In the genomic region with DNA sequence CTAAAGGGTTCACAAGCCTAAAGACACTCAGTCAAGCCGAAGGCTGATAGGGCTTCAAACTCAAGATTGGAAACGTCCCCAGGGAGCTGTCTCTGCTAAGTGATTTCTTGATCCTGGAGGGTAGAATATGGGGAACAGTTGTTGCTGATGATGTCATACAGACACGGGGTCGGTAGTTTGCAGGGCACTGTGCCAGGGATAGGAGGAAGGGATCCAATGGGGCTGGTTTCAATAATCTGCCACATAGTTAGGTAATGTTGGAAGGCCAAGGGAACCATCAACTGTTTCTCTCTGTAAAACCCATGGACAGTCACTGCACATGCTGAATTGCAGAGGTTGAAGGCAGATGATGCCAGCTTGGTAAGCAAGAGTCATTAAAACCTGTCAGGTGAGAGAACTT, we compare ENCODE assay signal across 14 mouse cellular contexts.
DNase-seq lines count a peak whose midpoint lies in the region; ATAC-seq and TF ChIP-seq lines count a peak whose summit lies in the region.
"Had no signal": no experiment of that assay in that cellular context is flagged by ENCODE, and none has a peak within 500 bp of the region (broad histone marks: within the 10 kb centered on the region; RNA-seq: fewer than 3 reads in every experiment).

No protein-coding gene starts in this region.

- no peak for DNase-seq in heart, adult 2 months
- no peak for DNase-seq in heart, embryonic 10.5 days (ENCODE audit: low spot score)
- no peak for DNase-seq in kidney, adult 11 months
- DNase-seq in lung, postnatal 10 days, result peak; percentile 29
- DNase-seq in lung, postnatal 36 days, result no peak
- DNase-seq in stomach, postnatal 0 days (ENCODE audit: low spot score), result no peak
- DNase-seq in embryo, embryonic 10 days (ENCODE audit: low spot score), result no peak
- DNase-seq: adrenal gland, postnatal 14 days; gastrocnemius, postnatal 36 days; layer of hippocampus, postnatal 36 days; right cerebral cortex, adult 18-20 months had no signal

- no peak for ATAC-seq in kidney, embryonic 15.5 days (replicated peaks; ENCODE audit: low FRiP score)
- ATAC-seq in stomach, postnatal 0 days (ENCODE audit: low FRiP score, low TSS enrichment), result no peak

- no peaks in the 10 kb centered on the region for H3K9me3 ChIP-seq in heart, embryonic 10.5 days
- no peaks in the 10 kb centered on the region for H3K9me3 ChIP-seq in kidney, embryonic 15.5 days (replicated peaks)
- no peaks in the 10 kb centered on the region for H3K9me3 ChIP-seq in stomach, postnatal 0 days (ENCODE audit: control insufficient read depth, low read length)
- H3K9me3 ChIP-seq: forebrain, embryonic 10.5 days; limb, embryonic 15.5 days had no signal

- WGBS in heart, adult 2 months, result 37% methylated on average over 4 of the region's 4 CpGs
- WGBS in heart, embryonic 10.5 days, result 72% methylated on average over 4 of the region's 4 CpGs
- WGBS in kidney, embryonic 15.5 days, result 74% methylated on average over 4 of the region's 4 CpGs
- 56% methylated on average over 4 of the region's 4 CpGs for WGBS in stomach, postnatal 0 days

- H3K79me2 ChIP-seq in heart, adult 2 months (replicated peaks; ENCODE audit: control insufficient read depth, insufficient read depth, low read length), result peaks cover 2% of the 10 kb centered on the region; the same call in 1 of the 2 replicates

- H3K9ac ChIP-seq in heart, adult 2 months (ENCODE audit: low read depth, low read length), result no peak overlapping the region
- H3K9ac ChIP-seq in kidney, embryonic 15.5 days, result no peak overlapping the region
- no peak overlapping the region for H3K9ac ChIP-seq in stomach, postnatal 0 days (ENCODE audit: low read length)
- H3K9ac ChIP-seq: limb, embryonic 15.5 days had no signal

- no peak for TF ChIP-seq EP300 in heart, adult 2 months (IDR thresholded peaks at IDR 0.05; ENCODE audit: insufficient read depth, low read depth, low read length)
- TF ChIP-seq EP300 in stomach, postnatal 0 days (optimal IDR thresholded peaks at IDR 0.05), result no peak

- TF ChIP-seq CTCF in heart, adult 2 months (IDR thresholded peaks at IDR 0.05), result no peak
- no peak for TF ChIP-seq CTCF in stomach, postnatal 0 days (IDR thresholded peaks at IDR 0.05; ENCODE audit: low read depth)

- intact Hi-C loops in heart, adult 2 months (cut with DNase I), result no loop called here

- no peak overlapping the region for H3K4me2 ChIP-seq in kidney, embryonic 15.5 days
- H3K4me2 ChIP-seq in stomach, postnatal 0 days (replicated peaks; ENCODE audit: low read depth), result no peak overlapping the region
- H3K4me2 ChIP-seq: limb, embryonic 15.5 days had no signal

- H3K4me1 ChIP-seq in heart, adult 2 months (ENCODE audit: control insufficient read depth, insufficient read depth, low read length), result peaks cover 12% of the 10 kb centered on the region
- no peaks in the 10 kb centered on the region for H3K4me1 ChIP-seq in heart, embryonic 10.5 days
- 0 out of 2 replicates have a peak, but pooled peaks cover 8% of the 10 kb centered on the region for H3K4me1 ChIP-seq in kidney, embryonic 15.5 days
- no peaks in the 10 kb centered on the region for H3K4me1 ChIP-seq in stomach, postnatal 0 days (replicated peaks; ENCODE audit: control insufficient read depth, insufficient read depth)
- H3K4me1 ChIP-seq: limb, embryonic 15.5 days had no signal

- H3K36me3 ChIP-seq in heart, adult 2 months (ENCODE audit: control insufficient read depth, insufficient read depth, low read length), result peaks cover 13% of the 10 kb centered on the region
- H3K36me3 ChIP-seq in heart, embryonic 10.5 days, result peaks cover 8% of the 10 kb centered on the region
- peaks cover 22% of the 10 kb centered on the region for H3K36me3 ChIP-seq in kidney, embryonic 15.5 days
- H3K36me3 ChIP-seq in stomach, postnatal 0 days (ENCODE audit: control insufficient read depth, insufficient read depth, low read length), result no peaks in the 10 kb centered on the region

- TF ChIP-seq POLR2A in heart, adult 2 months (IDR thresholded peaks at IDR 0.05; ENCODE audit: insufficient read depth, low read depth, low read length), result no peak

- H3K27me3 ChIP-seq in heart, adult 2 months (ENCODE audit: control insufficient read depth, insufficient read depth, low read length), result no peaks in the 10 kb centered on the region
- H3K27me3 ChIP-seq in heart, embryonic 10.5 days (ENCODE audit: insufficient read depth, poor library complexity, severe bottlenecking), result no peaks in the 10 kb centered on the region
- H3K27me3 ChIP-seq in kidney, embryonic 15.5 days, result no peaks in the 10 kb centered on the region
- no peaks in the 10 kb centered on the region for H3K27me3 ChIP-seq in stomach, postnatal 0 days (ENCODE audit: control insufficient read depth, insufficient read depth, low read length)
- H3K27me3 ChIP-seq: limb, embryonic 15.5 days had no signal

- H3K27ac ChIP-seq in heart, adult 2 months, result peak overlapping the region; percentile 61
- H3K27ac ChIP-seq in heart, embryonic 10.5 days, result no peak overlapping the region
- peak overlapping the region; percentile 54 for H3K27ac ChIP-seq in kidney, embryonic 15.5 days
- 0 out of 2 replicates have a peak overlapping the region, but pooled peaks have one; percentile 4 for H3K27ac ChIP-seq in stomach, postnatal 0 days (replicated peaks)
- H3K27ac ChIP-seq: forebrain, embryonic 10.5 days; limb, embryonic 15.5 days had no signal

- no peak overlapping the region for H3K4me3 ChIP-seq in heart, adult 2 months
- no peak overlapping the region for H3K4me3 ChIP-seq in heart, embryonic 10.5 days
- no peak overlapping the region for H3K4me3 ChIP-seq in kidney, embryonic 15.5 days (replicated peaks)
- no peak overlapping the region for H3K4me3 ChIP-seq in stomach, postnatal 0 days (ENCODE audit: low read depth, low read length)
- H3K4me3 ChIP-seq: forebrain, embryonic 10.5 days; limb, embryonic 15.5 days had no signal
